Mouse (Mus musculus) layer of hippocampus, adult 18-20 months (tissue): ENCODE results near the gene 1700057G04Rik. TPM values are rescaled to one million over a fixed set of nuclear protein-coding genes. Genes with fewer than 3 reads are reported as not detected.

ENCODE experiments used
- DNase-seq, 2 experiments: peaks; one replicate each; pipeline ENCODE4 v3.0.0; 2022; ENCODE audit warnings: low spot score in 2 of 2
- long read RNA-seq: library from polyadenylated mRNA; stranded (forward); transcript quantifications from one replicate; pipeline ENCODE4 v2.0.0, GENCODE M21; 2021
- total RNA-seq, 2 experiments: library from RNA; stranded (reverse); gene quantifications; 2 replicates each; pipeline ENCODE4 v1.2.3; 2021

1700057G04Rik gene
- total RNA-seq: not detected
- long read RNA-seq: 0 reads

DNA sequence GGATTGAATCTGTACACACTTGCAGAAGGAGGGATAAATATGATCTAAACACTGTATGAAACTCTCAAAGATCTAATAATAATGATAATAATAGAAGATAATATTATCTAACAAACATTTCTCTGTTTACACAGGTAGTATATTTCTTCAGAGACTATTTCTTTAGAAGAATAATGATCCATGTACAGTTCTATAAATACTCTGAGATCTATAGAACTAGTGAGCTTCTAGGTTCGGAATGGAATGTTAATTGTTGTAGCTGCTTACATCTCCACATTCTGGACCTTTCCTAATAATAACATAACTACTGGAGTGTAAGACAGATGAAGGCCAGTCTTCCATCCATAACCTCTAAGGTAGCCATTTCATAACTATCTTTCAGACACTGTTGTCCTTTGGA lies at the start of gene 1700057G04Rik:
Gene 1700057G04Rik, plus strand, starts transcription at position 301 of the 400 bp plus-strand sequence.
- DNase-seq: no peak

DNA sequence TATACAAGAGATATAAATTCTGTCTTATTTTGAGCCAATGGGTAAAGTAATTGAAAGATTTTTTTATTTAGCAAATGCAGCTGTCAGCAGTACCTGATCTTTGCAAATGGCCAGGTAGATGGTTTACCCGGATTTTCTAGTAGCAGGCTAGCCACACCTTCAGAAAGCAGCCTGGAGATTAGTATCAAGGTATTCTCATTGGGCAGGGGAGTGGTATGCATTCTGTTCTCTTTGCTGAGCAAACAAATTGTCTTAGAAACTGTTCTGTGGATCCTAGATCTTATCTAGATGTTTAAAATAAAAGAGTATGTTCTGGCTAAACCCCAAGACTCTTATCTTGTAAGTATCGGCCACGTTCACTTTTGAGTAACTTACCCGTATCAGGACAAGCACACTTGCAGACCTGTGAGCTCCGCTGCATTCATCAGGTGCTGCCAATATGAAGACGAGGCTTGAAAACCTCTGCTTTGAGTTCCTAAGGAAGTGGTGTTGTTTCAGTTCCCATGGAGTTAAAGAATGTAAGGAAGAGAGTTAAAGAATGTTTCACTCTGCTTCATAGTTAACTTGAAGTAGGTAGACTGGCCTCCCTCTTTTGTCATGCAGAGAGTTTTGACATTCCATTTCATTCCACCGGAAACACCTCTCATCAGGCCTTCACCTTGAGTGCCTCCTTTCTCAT lies 48.6 kb upstream of the 1700057G04Rik start:
- no peak for DNase-seq

DNA sequence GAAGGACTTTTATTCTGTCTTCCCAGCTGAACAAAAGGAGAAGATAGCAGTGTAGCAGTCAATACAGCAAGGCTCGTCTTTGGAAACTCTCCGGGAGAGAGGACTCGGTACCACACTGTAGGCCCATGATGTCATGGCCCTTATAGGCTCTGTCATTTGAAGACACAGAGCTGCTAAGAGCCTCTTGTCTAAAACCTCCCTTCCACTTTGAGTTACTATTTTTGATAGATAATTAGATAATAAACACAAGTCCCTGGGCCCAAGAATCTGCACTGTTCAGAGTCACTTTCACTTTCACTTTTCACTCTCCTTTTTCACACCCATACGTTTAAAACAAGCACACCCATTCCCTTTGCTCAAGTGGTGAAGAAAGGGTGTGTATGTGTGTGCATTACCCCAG lies 43.5 kb upstream of the 1700057G04Rik start:
- DNase-seq: no peak

DNA sequence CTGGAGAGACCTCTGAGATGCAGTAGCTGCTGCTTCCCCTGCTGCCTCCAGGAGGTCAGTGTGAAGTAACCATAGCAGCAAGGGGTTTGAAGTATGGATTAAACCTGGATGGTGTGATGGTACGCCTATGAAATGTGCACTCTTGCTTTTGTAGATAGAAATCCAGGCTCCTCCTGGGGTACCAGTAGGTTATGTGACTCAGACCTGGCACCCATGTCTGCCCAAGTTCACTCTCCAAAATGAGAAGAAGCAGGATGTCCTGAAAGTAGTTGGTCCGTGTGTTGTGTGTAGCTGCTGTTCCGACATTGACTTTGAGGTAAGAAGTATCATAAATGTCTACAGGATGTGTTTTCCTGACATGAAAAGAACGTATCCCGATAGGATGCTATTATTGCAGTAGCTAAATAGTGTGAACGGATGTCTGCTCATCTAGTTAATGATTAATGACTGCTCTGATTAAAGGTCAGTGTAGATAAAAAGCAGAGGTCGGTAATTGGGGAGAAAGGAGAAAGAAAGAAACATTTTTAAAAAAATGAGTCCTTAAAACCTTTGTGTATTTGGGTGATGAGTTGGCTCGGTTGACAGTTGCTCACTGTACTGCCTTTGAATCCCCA lies 42.5 kb upstream of the 1700057G04Rik start:
- DNase-seq: no peak

DNA sequence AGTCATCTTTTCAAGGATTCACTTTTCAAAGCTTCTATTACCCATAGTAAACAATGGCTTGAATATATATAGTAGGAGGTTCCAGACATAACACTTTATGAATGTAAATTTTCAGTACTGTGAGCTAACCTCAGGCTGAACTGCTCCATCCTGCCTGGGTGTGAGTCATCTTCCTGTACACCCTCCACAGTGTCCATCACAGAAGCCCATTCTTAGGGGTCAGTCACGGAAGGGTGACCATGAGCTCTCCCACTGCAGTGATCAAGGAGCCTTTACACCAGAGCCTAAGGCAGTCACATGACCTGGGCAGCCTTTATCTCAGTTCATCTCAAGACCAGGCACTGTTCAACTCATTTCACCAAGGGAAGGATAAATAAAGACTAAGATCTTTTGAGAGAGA lies 41.4 kb upstream of the 1700057G04Rik start:
- DNase-seq: no peak

DNA sequence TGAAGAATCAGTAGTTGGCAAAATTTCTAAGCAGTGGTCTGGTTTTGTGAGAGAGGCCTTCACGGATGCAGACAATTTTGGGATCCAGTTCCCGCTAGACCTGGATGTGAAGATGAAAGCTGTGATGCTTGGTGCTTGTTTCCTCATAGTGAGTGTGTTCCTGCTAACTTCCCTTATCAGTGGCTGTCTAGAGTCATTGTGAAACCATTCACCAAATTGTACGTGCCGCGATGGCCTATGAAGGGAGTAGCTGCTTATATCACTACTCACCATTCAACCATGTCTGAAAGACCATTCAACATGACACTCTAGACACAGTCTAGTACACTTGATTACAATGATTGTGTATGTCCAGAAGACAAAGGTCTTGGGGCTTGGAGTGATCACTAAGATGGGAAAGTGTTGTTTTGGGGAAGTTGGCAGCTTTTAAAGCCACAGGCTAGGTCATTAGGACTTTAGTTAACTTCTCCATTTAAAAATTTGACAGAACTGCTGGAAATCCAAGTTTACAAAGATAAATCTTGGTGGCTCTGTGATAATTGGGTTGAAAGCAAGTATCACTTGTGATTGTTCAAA lies 39.3 kb upstream of the 1700057G04Rik start:
- no peak for DNase-seq

DNA sequence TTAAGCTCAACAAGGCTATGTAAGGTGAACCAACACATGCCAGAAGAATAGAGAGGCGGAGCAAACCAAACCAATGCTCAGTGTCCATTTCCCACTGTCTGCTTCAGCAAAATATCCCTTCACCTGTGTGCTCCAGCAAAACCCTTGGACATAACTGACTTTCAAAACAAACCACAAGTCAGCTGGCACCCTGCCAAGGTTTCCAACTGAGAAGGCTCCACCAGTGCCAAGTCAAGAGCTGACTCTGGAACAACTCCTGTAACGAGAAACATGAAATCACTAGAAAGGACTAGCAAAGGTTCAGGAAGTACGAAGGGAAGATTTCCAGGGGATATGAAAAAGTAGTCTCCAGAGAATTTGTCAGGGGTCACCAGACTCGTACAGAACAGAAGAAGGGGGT lies 38.2 kb upstream of the 1700057G04Rik start:
- peak in 1 of 2 experiments; percentile 24 for DNase-seq

DNA sequence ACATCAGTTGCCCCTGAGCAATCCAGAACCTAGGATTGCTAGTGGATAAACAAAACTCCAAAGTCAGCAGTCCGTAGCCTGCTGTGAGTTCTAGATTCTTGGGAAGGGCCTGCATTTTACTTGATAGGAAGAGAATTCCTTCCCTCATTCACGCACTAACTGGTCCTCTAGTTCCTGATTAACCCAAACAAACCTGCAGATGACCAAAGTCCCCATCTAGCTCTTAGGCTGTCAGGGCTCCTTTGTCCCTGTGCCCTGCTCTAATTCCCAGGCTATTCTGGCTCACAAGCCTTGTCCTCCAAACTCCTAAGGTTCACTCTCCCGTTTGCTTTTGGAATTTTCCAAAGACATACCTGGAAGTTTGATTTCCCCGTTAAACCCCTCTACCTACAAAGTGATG lies 36.5 kb upstream of the 1700057G04Rik start:
- DNase-seq: no peak

DNA sequence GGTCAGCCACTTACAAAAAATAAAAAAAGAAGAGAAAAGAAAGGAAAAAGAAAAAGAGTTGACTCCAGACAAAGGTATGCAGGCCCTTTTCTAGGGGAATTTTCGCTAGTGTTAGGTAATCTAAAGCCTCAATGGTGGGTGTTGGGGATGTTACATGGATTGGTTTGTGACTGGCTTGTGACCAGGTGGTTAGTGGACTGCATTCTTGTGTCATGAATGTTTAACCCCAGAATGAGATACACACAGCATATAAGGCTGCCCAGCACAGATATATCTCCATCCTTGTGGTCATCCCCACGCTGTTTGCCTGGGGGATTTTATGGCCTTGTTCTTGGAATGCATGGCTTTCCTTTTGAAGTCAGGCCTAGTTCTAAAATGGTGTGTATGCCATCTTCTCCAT lies 35.9 kb upstream of the 1700057G04Rik start:
- no peak for DNase-seq

DNA sequence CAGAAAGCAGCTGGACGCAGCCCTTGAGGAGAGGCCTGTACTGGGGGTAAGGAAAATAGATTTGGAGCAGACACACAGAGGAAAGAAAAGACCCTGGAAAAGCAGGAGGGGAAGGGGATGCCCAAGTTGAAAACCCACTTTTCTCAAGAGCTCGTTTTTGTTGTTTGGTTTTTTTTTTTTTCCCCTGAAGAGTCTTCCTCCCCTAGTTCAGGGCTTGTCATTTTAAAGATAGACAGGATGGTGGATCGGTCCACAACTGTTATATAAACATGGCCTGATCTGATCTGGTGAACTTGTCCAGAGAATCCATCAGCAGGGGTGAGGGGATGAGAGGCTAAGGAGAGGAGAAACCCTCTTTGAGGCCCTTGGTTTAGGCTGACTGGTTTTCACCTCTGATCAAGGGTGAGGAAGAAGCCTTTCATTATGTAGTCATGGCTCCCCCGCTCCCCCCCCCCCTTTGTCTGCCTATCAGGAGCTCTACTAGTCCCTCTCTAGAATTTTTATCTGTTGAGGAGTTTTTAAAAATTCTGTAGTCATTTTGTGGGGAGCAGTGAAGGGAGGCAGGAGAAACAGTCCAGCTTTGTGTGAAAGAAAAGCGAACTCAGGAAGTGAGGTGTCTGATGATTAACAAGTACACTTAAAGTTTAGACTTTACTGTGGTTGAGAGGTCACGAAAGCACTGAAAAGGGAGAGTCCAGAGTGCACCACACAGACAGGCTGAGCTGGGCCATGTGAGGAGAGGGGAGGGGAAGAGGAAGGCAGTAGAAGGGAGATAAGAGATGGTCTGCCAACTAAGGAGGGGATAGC lies 35.0 kb upstream of the 1700057G04Rik start:
- DNase-seq: no peak

DNA sequence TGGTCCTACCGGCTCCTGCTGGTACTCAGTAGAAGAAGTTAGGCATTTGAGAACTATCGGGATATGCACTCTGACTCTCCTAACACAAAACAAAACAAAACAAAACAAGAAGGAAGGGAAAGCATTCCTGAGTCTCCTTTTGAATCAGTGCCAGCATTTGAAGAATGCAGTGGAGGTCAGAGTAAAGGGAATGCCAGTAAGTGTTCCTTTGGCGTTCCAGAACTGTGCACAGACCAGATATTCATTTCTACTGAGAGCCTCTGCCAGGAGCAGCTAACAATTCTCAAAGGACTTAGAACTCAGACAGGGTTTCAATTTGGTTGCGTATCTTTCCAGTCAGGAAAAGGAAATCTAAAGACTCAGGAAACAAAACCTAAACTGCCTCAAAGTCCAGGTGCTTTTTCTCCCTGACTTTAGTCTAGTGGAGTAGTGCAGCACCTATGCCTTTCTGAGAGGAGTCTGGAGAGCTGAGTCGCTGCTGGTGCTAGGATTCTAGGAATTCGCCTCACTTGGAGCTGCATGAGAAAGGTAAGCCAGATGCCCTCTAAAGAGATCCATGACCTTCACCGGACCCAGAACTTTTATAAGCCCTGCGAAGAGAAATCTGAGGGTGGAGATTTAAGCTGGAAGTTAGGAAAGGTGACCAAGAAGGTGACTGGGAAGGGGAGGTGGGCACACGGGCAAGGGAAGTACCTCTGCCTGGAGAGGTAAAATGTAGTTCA lies 33.5 kb upstream of the 1700057G04Rik start, which contains the start of gene Plscr2:
Gene Plscr2, plus strand, starts transcription at position 117 of the 722 bp plus-strand sequence.
- DNase-seq: no peak

DNA sequence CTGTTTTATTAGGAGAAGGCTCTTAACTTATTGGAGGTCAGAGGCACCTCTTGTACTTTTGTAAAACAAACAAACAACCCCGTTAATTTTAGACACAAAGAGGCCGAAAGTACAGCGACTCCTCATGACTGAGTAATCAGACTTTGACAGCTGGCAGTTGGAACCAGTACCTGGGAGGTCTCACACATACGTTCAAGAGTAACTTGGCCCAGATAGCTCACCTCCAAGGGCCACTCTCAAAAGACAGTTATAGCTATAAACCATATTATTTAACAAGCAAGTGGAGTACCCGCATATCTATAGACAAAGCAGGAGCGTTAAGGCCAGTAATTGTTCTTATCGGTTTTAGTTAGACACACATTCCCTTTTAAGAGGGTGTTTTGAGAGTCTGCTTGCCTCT lies 32.8 kb upstream of the 1700057G04Rik start:
- DNase-seq: no peak

DNA sequence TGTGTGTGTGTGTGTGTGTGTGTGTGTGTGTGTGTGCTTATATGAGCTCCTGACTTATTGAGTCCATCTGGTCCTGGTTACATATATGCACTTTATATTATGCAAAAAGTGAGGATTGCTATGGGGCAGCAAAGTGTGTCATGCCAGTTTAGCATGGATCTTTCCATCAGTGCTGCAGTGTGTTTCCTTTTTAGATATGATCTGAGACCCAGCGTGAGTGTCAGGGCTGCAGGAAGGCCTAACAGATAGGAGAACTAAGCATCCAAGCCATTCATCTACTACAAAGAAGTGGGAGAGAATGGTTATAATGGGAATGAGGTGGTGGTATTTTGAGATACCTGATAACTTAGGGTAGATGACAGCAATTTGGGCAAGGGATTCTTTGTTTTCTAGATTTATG lies 29.1 kb upstream of the 1700057G04Rik start:
- no peak for DNase-seq

DNA sequence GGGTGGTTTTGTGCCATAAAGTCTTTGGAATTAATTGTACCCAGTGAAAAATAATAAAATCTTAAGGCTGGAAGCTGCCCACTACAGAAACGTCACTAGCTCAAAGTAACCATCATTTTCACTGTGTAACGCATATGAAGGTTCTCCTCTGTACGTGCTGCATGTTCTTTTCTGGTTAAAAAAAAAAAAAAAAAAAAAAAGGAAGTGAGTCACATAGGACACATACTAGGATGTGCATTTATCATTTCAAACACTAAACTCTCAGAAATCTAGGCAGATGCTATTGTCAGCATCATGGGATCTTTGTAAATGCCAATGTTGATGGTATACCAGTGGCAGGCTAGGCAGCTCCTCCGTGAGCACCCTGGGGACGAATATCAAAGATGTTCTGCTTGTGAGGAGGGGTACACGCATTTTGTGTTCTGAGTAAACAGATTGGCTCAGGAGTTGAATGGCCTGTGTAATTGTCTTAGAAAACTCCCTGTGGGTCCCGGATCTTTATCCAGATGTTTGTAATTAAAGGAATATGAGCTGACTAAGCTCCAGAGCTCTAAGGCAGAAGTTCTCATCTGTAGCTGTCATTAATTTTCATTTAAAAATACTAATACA lies 26.5 kb upstream of the 1700057G04Rik start:
- no peak for DNase-seq

DNA sequence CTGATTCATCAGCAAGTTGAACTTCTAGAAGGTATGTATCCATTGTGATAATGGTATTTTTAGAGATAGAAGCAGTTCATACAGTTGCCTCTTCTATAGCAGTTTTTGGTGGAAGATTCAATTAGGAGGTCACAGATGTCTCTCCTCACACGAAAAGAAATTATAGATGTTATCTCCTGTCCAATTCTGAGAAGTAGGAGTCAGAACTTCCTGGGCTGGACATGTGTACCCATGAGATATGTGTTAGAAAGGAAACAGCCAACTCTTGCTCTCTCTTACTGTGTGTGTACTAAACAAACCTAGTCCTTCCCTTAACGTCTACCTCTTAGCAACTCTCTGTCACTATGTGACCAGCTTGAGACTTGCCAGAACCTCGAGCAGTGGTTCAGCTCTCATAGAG lies 19.5 kb upstream of the 1700057G04Rik start:
- DNase-seq: no peak

DNA sequence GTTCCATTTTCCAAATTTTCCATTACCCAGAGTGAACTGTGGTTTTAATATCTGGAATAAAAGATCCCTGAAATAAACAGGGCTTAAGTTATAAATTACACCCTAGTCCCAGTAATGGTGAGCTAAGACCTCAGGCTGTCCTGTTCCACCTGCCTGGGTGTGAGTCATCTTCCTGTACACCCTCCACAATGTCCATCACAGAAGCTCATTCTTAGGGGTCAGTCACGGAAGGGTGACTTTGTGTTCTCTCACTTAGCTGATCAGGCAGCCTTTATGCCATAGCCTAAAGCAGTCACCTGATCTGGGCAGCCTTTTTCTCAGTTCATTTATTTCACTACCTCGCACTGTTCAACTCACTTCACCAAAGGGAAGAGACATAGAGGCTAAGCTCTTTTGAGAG lies 17.0 kb upstream of the 1700057G04Rik start:
- DNase-seq: no peak

DNA sequence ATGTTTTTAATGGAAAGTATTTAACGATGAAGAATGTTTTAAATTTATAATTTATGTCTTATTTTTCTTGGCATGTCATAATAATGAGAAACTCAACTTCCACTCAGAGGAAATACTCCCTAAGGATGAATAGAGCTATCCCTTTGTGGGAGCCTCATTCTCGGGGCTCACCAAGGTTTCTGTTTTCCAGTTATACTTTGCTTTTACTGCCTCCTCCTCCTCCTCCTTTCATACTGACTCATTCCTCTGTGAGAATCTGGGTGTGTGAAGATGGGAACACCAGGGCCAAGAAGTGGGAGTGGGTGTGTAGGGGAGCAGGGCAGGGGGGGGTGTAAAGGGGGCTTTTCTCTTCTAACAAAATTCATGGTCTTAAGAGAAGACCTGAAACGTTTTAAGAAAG lies 16.3 kb upstream of the 1700057G04Rik start:
- DNase-seq: no peak

DNA sequence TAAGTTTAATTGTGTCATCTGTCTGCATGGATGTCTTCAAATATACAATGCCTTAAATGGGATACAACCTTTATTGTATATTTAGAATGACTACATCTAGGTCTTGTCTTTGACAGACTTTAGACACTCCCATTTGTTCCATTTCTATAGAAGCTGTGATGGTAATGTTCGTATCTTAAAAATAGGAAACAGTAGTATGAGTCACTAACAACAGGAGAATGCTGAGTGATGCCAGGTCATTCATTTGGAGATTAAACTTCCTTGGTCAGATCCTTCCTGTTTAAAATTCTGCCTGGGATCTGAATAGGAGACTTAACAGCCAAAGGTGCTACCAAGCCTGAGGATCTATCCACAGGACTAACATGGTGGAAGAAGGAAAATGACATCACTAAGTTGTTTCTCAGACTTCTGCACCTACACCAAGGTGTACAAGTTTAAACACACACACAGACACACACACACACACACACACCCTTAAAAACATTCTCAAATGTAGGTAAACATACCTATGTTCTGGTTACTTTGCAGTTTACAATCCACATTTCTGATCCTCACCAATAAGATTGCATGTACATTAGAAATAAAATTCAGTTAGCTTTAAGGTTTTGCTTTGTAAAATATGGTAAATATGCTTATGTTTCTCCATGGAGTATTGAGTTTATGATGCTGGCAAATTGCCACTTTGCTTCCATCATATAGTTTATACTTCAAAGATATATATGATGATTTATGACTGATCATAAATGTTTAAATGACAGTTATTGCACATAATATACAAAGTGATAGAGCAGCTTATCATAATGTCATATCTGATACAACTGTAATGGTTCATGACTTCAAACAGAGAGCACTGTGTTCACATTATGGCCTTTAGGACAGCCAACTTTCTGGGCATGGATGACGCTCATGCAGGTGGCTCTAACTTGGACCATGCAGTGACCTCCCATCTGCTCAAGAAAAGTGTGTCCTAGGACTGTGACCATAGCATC lies 15.3 kb upstream of the 1700057G04Rik start:
- DNase-seq: no peak

DNA sequence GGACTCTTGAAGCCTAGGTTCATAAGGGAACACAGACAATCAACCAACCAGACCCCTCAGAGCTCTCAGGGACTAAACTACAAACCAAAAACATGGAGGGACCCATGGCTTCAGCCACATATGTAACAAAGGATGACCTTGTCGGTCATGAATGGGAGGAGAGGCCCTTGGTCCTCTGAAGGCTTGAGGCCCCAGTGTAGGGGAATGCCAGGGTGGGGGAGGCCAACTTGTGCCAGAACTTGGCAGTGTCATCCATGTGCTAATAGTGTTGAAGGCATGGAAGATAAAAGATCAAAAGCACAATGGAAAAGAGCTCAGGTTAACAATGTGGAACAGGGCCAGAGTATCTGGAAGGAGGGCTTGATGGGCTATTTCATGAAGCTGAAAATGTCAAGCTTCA lies 10.9 kb upstream of the 1700057G04Rik start:
- DNase-seq: no peak

DNA sequence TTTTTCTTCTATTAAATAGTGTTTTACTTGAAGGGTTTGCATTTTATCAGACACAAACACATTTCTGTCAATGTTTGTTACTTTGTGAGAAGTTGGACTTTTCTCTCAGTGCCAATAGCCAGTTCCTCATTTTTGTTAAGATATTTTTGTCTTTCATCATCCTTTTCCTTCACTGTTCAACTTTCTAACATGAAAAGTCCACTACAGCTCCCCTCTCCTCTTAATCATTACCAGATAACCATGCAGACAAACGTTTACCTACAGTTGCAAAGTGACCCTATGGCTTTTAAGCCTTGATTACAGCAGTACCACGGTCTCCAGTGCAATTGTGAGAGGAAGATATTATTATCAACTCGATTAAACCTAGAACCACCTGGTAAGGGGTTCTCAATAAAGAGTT lies 8.0 kb upstream of the 1700057G04Rik start:
- no peak for DNase-seq
